Mouse (Mus musculus) stomach, postnatal 0 days (tissue): Measurements from ENCODE around the gene Vnn3.

Experiments used
- CTCF ChIP-seq: IDR thresholded peaks from 2 replicates; pipeline ENCODE4 v1.5.1; 2016; ENCODE audit warnings: antibody characterized with exemption, low read depth, mild to moderate bottlenecking, moderate library complexity
- EP300 ChIP-seq: optimal IDR thresholded peaks from 2 replicates; pipeline ENCODE3; 2016; ENCODE audit warnings: antibody characterized with exemption

GRCm38 (mm10) chr10:23840496-23840895, 10.8 kb upstream of the Vnn3 start:
- no peak for TF ChIP-seq CTCF
- TF ChIP-seq EP300 = no peak
